Mouse (Mus musculus): ENCODE results near the gene Taf9. TPM values are rescaled to one million over a fixed set of nuclear protein-coding genes. Genes with fewer than 3 reads are reported as not detected.

Taf9 gene
- polyA plus RNA-seq, 1 experiment from 2014 or later = 30.6 TPM

GRCm38 (mm10) chr13:100681615-100682014 is 30.2 kb downstream of the Taf9 start:
- Histone ChIP-seq H3K27ac (no peak overlapping the region), H3K27me3 (replicated peaks) (no peaks in the 10 kb centered on the region), H3K4me2 (no peak overlapping the region), H3K9ac (no peak overlapping the region), H3K4me1 (no peaks in the 10 kb centered on the region), H3K4me3 (no peak overlapping the region), H3K9me3 (no peaks in the 10 kb centered on the region), H3K36me3 (replicated peaks) (no peaks in the 10 kb centered on the region)
- WGBS = 89% methylated on average over 8 of the region's 8 CpGs
- ATAC-seq (replicated peaks) = no peak

DNA sequence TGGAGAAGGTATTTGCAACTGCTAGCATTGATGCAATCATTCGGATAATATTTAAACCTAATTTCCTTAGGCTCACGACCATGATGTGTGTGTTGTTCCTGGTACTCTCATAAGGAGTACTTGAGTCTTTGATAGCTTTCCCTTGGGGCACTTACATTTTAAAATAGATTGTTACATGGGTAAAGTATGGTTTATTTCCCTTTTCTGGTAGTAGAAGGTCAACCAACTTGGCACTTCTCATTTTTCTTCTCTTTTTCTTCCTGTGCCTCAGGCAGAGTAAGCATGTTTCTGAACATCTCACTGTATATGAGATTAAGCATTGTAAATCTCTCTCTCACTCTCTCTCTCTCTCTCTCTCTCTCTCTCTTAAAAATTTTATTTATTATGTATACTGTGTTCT is 31.5 kb downstream of the Taf9 start:
- no peak overlapping the region for H3K4me2 ChIP-seq
- no peaks in the 10 kb centered on the region for H3K36me3 ChIP-seq (replicated peaks)
- ATAC-seq (replicated peaks) = no peak
- H3K4me3 ChIP-seq = no peak overlapping the region
- H3K4me1 ChIP-seq = no peaks in the 10 kb centered on the region
- no peaks in the 10 kb centered on the region for H3K27me3 ChIP-seq (replicated peaks)
- no peak overlapping the region for H3K27ac ChIP-seq
- no peaks in the 10 kb centered on the region for H3K9me3 ChIP-seq
- H3K9ac ChIP-seq = no peak overlapping the region
- 83% methylated on average over 2 of the region's 2 CpGs for WGBS

DNA sequence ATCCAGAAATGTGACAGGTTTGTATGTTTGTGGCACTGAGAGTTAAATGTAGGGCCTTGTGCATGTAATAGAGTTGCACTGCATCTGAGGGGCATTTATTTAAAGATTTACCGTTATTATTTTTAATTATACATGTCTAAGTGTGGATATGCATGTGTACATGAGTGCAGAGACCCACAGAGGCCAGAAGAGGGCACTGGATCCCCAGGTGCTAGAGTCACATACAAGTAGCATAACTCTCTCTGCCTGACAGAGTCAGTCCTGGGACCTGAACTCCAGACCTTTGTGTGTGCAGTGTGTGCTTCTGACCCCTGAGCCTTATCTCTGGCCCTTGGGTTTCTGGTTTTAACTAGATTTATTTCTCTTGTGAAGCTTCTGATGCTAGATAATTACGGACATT is 33.0 kb downstream of the Taf9 start:
- H3K27me3 ChIP-seq (replicated peaks) = no peaks in the 10 kb centered on the region
- H3K9me3 ChIP-seq = no peaks in the 10 kb centered on the region
- H3K27ac ChIP-seq = no peak overlapping the region
- no peak overlapping the region for H3K9ac ChIP-seq
- H3K4me3 ChIP-seq = no peak overlapping the region
- no peaks in the 10 kb centered on the region for H3K4me1 ChIP-seq
- no peak overlapping the region for H3K4me2 ChIP-seq
- H3K36me3 ChIP-seq (replicated peaks) = no peaks in the 10 kb centered on the region
- WGBS = 82% methylated on average over 2 of the region's 2 CpGs
- no peak for ATAC-seq (replicated peaks)

DNA sequence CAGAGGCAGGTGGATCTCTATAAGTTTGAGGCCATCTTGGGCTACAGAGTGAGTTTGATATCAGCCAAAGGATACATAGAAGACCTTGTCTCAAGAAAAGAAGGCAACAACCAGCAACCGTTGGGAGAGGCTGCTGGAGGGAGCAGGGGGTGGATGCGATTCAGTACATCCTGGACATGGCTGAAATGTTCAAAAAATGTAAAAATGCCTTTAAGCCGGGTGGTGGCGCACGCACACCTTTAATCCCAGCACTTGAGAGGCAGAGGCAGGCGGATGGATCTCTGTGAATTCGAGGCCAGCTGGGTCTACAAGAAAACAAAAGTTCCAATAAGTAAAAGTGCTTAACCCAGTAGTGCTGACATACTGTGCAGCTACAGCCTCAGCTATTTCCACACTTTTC is 36.1 kb downstream of the Taf9 start:
- Histone ChIP-seq H3K4me1 (no peaks in the 10 kb centered on the region), H3K9me3 (no peaks in the 10 kb centered on the region), H3K4me2 (no peak overlapping the region), H3K4me3 (no peak overlapping the region), H3K36me3 (replicated peaks) (no peaks in the 10 kb centered on the region), H3K27ac (no peak overlapping the region), H3K27me3 (replicated peaks) (no peaks in the 10 kb centered on the region), H3K9ac (no peak overlapping the region)
- no peak for ATAC-seq (replicated peaks)
- 69% methylated on average over 7 of the region's 7 CpGs for WGBS

GRCm38 (mm10) chr13:100697541-100697940 is 46.2 kb downstream of the Taf9 start:
- no peak overlapping the region for H3K4me2 ChIP-seq
- no peaks in the 10 kb centered on the region for H3K9me3 ChIP-seq
- no peaks in the 10 kb centered on the region for H3K4me1 ChIP-seq
- peaks cover 36% of the 10 kb centered on the region for H3K36me3 ChIP-seq (replicated peaks)
- H3K27me3 ChIP-seq (replicated peaks) = no peaks in the 10 kb centered on the region
- no peak overlapping the region for H3K27ac ChIP-seq
- H3K9ac ChIP-seq = no peak overlapping the region
- WGBS = 98% methylated on average over 3 of the region's 3 CpGs
- ATAC-seq (replicated peaks) = no peak
- no peak overlapping the region for H3K4me3 ChIP-seq

- peaks cover 47% of the 10 kb centered on the region for H3K36me3 ChIP-seq (replicated peaks)
- H3K4me1 ChIP-seq = no peaks in the 10 kb centered on the region
- no peak for ATAC-seq (replicated peaks)
- H3K9me3 ChIP-seq = no peaks in the 10 kb centered on the region
- no peak overlapping the region for H3K27ac ChIP-seq
- WGBS = 96% methylated on average over 10 of the region's 10 CpGs
- no peaks in the 10 kb centered on the region for H3K27me3 ChIP-seq (replicated peaks)
- H3K4me3 ChIP-seq = no peak overlapping the region
- no peak overlapping the region for H3K9ac ChIP-seq
- H3K4me2 ChIP-seq = no peak overlapping the region
These were observed 47.5 kb downstream of the Taf9 start for GRCm38 (mm10) chr13:100698866-100699265.

DNA sequence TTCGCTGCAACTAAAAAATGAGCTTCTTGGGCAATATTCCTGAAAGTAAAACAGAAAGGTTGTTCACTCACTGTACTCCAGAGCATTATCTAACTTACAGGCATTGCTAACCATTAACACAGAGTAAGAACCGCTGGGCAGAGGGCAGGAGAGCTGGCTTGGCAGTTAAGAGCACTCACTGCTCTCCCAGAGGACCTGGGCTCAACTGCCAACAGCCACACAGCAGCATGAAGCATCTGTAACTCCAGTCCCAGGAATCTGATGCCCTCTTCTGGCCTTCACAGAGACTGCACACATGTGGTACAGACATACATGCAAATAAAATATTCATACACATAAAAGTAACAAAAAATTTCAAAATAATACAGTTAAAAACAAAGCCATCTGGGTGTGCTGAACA is 52.1 kb downstream of the Taf9 start:
- H3K27me3 ChIP-seq (replicated peaks) = no peaks in the 10 kb centered on the region
- no peak overlapping the region for H3K4me3 ChIP-seq
- no peaks in the 10 kb centered on the region for H3K4me1 ChIP-seq
- H3K9ac ChIP-seq = no peak overlapping the region
- H3K9me3 ChIP-seq = no peaks in the 10 kb centered on the region
- no peak for ATAC-seq (replicated peaks)
- H3K27ac ChIP-seq = no peak overlapping the region
- H3K4me2 ChIP-seq = no peak overlapping the region
- WGBS = 95% methylated on average over 2 of the region's 2 CpGs
- H3K36me3 ChIP-seq (replicated peaks) = peaks cover 64% of the 10 kb centered on the region

Other genes with a start within 250 kb of the Taf9 start
- 0.10 TPM in 1 of 2 replicates, not detected in the other for gene Naip1, start 198.7 kb upstream of the Taf9 start, polyA plus RNA-seq (2015; fragmentation: Nextera tagmentation; extraction: Ambion mirVana)
- 69.9 and 70.9 TPM in 2 replicates for gene Gtf2h2, start 159.0 kb upstream of the Taf9 start, polyA plus RNA-seq (2015; fragmentation: Nextera tagmentation; extraction: Ambion mirVana)
- 7.4 and 8.6 TPM in 2 replicates for gene Ocln, start 98.9 kb upstream of the Taf9 start, polyA plus RNA-seq (2015; fragmentation: Nextera tagmentation; extraction: Ambion mirVana)
- 2.3 and 2.7 TPM in 2 replicates for gene Marveld2, start 34.6 kb upstream of the Taf9 start, polyA plus RNA-seq (2015; fragmentation: Nextera tagmentation; extraction: Ambion mirVana)
- 299 and 307 TPM in 2 replicates for gene Ak6, start 600 bp upstream of the Taf9 start, polyA plus RNA-seq (2015; fragmentation: Nextera tagmentation; extraction: Ambion mirVana)
- gene Rad17, start 528 bp upstream of the Taf9 start, polyA plus RNA-seq (2015; fragmentation: Nextera tagmentation; extraction: Ambion mirVana) = 17.0 and 17.1 TPM in 2 replicates
- gene Ccdc125, start 18.1 kb downstream of the Taf9 start, polyA plus RNA-seq (2015; fragmentation: Nextera tagmentation; extraction: Ambion mirVana) = 1.2 and 2.1 TPM in 2 replicates
- 41.6 and 42.7 TPM in 2 replicates for gene Cdk7, start 79.4 kb downstream of the Taf9 start, polyA plus RNA-seq (2015; fragmentation: Nextera tagmentation; extraction: Ambion mirVana)
- 119 and 125 TPM in 2 replicates for gene Mrps36, start 93.1 kb downstream of the Taf9 start, polyA plus RNA-seq (2015; fragmentation: Nextera tagmentation; extraction: Ambion mirVana)
- 5.4 and 5.8 TPM in 2 replicates for gene Cenph, start 124.3 kb downstream of the Taf9 start, polyA plus RNA-seq (2015; fragmentation: Nextera tagmentation; extraction: Ambion mirVana)
- gene Ccnb1, start 135.0 kb downstream of the Taf9 start, polyA plus RNA-seq (2015; fragmentation: Nextera tagmentation; extraction: Ambion mirVana) = 30.9 and 44.5 TPM in 2 replicates
- gene Slc30a5, start 181.8 kb downstream of the Taf9 start, polyA plus RNA-seq (2015; fragmentation: Nextera tagmentation; extraction: Ambion mirVana) = 32.7 and 34.3 TPM in 2 replicates

Measured in midbrain, embryonic 15.5 days (tissue).